ENCODE assay signal across 9 mouse cellular contexts in genomic region chr15:99024668-99025314, GRCm38 (mm10). TPM values are rescaled to one million over a fixed set of nuclear protein-coding genes. Genes with fewer than 3 reads are reported as not detected.
A peak's percentile ranks its signal among the peaks of the same experiment; 100 is the strongest.
DNase-seq lines count a peak whose midpoint lies in the region; TF ChIP-seq lines count a peak whose summit lies in the region.
"Had no signal": no experiment of that assay in that cellular context is flagged by ENCODE, and none has a peak within 500 bp of the region (broad histone marks: within the 10 kb centered on the region; RNA-seq: fewer than 3 reads in every experiment).

No protein-coding gene starts in this region.

- no peaks in the 10 kb centered on the region for H3K36me3 ChIP-seq in myocyte (ENCODE audit: control insufficient read depth, insufficient read depth)
- no peaks in the 10 kb centered on the region for H3K36me3 ChIP-seq in thymus, adult 2 months (ENCODE audit: control insufficient read depth, insufficient read depth, low read length)
- H3K36me3 ChIP-seq: embryonic facial prominence, embryonic 13.5 days had no signal

- TF ChIP-seq POLR2A in myocyte (IDR thresholded peaks at IDR 0.05; ENCODE audit: insufficient read length, low read depth), result no peak
- no peak for TF ChIP-seq POLR2A in thymus, adult 2 months (IDR thresholded peaks at IDR 0.05; ENCODE audit: control insufficient read depth, extremely low read depth, insufficient read depth, low read length, poor library complexity)

- WGBS in thymus, adult 2 months, result 17% methylated on average over 7 of the region's 8 CpGs

- H3K27me3 ChIP-seq in myocyte (ENCODE audit: control insufficient read depth, insufficient read depth, insufficient read length), result no peaks in the 10 kb centered on the region
- H3K27me3 ChIP-seq in thymus, adult 2 months (ENCODE audit: control insufficient read depth, insufficient read depth, low read length), result no peaks in the 10 kb centered on the region
- H3K27me3 ChIP-seq: embryonic facial prominence, embryonic 13.5 days had no signal

- no peak for TF ChIP-seq CTCF in thymus, adult 2 months (IDR thresholded peaks at IDR 0.05; ENCODE audit: borderline replicate concordance, control insufficient read depth, extremely low read depth, insufficient read depth, low read length, poor library complexity)

- no peaks in the 10 kb centered on the region for H3K79me2 ChIP-seq in myocyte (ENCODE audit: control insufficient read depth, insufficient read depth)

- intact Hi-C loops in heart, postnatal 10 days (cut with DNase I), result loop anchor here (5.0 kb wide), 1 partner anchor 33 kb away; the partner anchor contains the start of gene Prph
- intact Hi-C loops in left cerebral cortex, postnatal 10 days (cut with DNase I), result loop anchor here (10.0 kb wide), 1 partner anchor 180 kb away; no protein-coding TSS in a partner anchor

- peaks cover 5% of the 10 kb centered on the region for H3K4me1 ChIP-seq in thymus, adult 2 months (replicated peaks; ENCODE audit: control insufficient read depth, insufficient read depth, low read length)

- no peak overlapping the region for H3K27ac ChIP-seq in thymus, adult 2 months (ENCODE audit: control insufficient read depth, insufficient read depth, low read length)
- H3K27ac ChIP-seq: embryonic facial prominence, embryonic 13.5 days had no signal

- H3K4me2 ChIP-seq in myocyte (ENCODE audit: low read depth), result peak overlapping the region; percentile 37
- H3K4me2 ChIP-seq: embryonic facial prominence, embryonic 13.5 days had no signal

- peak; percentile 75 for DNase-seq in heart, adult 8-10 months (ENCODE audit: low spot score)
- no peak for DNase-seq in heart, adult 11 months
- DNase-seq in NIH3T3 (ENCODE audit: low read depth), result peak; percentile 94
- DNase-seq in cerebellum, adult 9-11 months, result peak; percentile 38
- peak; percentile 80 to 90 for DNase-seq in heart, postnatal 10 days
- peak; percentile 70 to 84 for DNase-seq in left cerebral cortex, postnatal 10 days (ENCODE audit: extremely low spot score in 1 of 2, low spot score in 2 of 2)
- peak; percentile 74 for DNase-seq in thymus, adult 2 months

- H3K4me3 ChIP-seq in myocyte, result no peak overlapping the region
- H3K4me3 ChIP-seq in thymus, adult 2 months (ENCODE audit: control insufficient read depth, insufficient read depth, low read length), result no peak overlapping the region
- H3K4me3 ChIP-seq: embryonic facial prominence, embryonic 13.5 days had no signal

- no peak overlapping the region for H3ac ChIP-seq in myocyte (ENCODE audit: control insufficient read depth, insufficient read length)

TF ChIP-seq in myocyte, 11 proteins besides CTCF, POLR2A, EP300 and RAD21:
- TF ChIP-seq CEBPB (IDR thresholded peaks at IDR 0.05; ENCODE audit: insufficient read depth, poor library complexity, severe bottlenecking), result no peak
- TF ChIP-seq POLR2AphosphoS2 (IDR thresholded peaks at IDR 0.05; ENCODE audit: insufficient read length, low read depth), result no peak
- no peak for TF ChIP-seq E2F4 (IDR thresholded peaks at IDR 0.05; ENCODE audit: insufficient read depth)
- TF ChIP-seq REST (IDR thresholded peaks at IDR 0.05; ENCODE audit: insufficient read depth, insufficient read length), result no peak
- TF ChIP-seq TCF3 (IDR thresholded peaks at IDR 0.05; ENCODE audit: insufficient read length, low read depth), result no peak
- TF ChIP-seq MYOG (IDR thresholded peaks at IDR 0.05; ENCODE audit: control insufficient read depth in 1 of 3, insufficient read depth in 1 of 3, insufficient read length in 2 of 3, low read depth in 2 of 3), result no peak
- no peak for TF ChIP-seq TCF12 (IDR thresholded peaks at IDR 0.05; ENCODE audit: insufficient read depth, poor library complexity, severe bottlenecking)
- TF ChIP-seq SRF (IDR thresholded peaks at IDR 0.05; ENCODE audit: control insufficient read depth, insufficient read length, low read depth), result no peak
- no peak for TF ChIP-seq MYOD1 (IDR thresholded peaks at IDR 0.05; ENCODE audit: control insufficient read depth in 1 of 3, insufficient read length in 2 of 3, low read depth in 2 of 3)
- TF ChIP-seq MAX (IDR thresholded peaks at IDR 0.05; ENCODE audit: low read depth), result no peak
- TF ChIP-seq USF1 (IDR thresholded peaks at IDR 0.05; ENCODE audit: low read depth), result no peak
TF ChIP-seq in myocyte: peak in this region for 0.

RNA-seq across cellular contexts. Expression of gene Tuba1c, which starts 4.9 kb away (rescaled TPM):
- 10 to 100 TPM; 32.2 to 40.4 (median 33.3) TPM for total RNA-seq in heart, adult 8-10 months (2022)
- total RNA-seq in heart, postnatal 10 days (2021), result 10 to 100 TPM; 80.7 to 99.8 TPM
- total RNA-seq in left cerebral cortex, postnatal 10 days (2021), result 100 to 1,000 TPM; 255 to 292 TPM
- 462 TPM for polyA plus RNA-seq in myocyte (2012; fragmentation: generic; extraction: Trizol)
- 294 and 330 TPM in 2 replicates for polyA plus RNA-seq in thymus, adult 2 months (2012; rRNA removed)

RNA-seq across cellular contexts. Expression of gene Prph, which starts 30.2 kb away (rescaled TPM):
- 1 to 10 TPM in 1 of 4 experiments, under 1 TPM in 3; 0.16 to 1.4 (median 0.47) TPM for total RNA-seq in heart, adult 8-10 months (2022)
- under 1 TPM; 0.27 to 0.53 TPM for total RNA-seq in heart, postnatal 10 days (2021)
- 1 to 10 TPM; 5.5 to 5.9 TPM for total RNA-seq in left cerebral cortex, postnatal 10 days (2021)
- 0.98 TPM for polyA plus RNA-seq in myocyte (2012; fragmentation: generic; extraction: Trizol)
- 1.9 and 2.3 TPM in 2 replicates for polyA plus RNA-seq in thymus, adult 2 months (2012; rRNA removed)

RNA-seq across cellular contexts. Expression of gene Troap, which starts 49.6 kb away (rescaled TPM):
- total RNA-seq in heart, adult 8-10 months (2022), result under 1 TPM in 2 of 4 experiments, not detected in 2; 0.22 to 0.35 TPM
- 1 to 10 TPM; 6.5 to 6.7 TPM for total RNA-seq in heart, postnatal 10 days (2021)
- total RNA-seq in left cerebral cortex, postnatal 10 days (2021), result 1 to 10 TPM; 1.4 to 2.2 TPM
- polyA plus RNA-seq in myocyte (2012; fragmentation: generic; extraction: Trizol), result 18.6 TPM
- 40.8 and 57.0 TPM in 2 replicates for polyA plus RNA-seq in thymus, adult 2 months (2012; rRNA removed)
